Mouse (Mus musculus) ES-Bruce4 (cell line): ENCODE results near the gene Pdgfa.

Experiments
- CTCF ChIP-seq: IDR thresholded peaks from one replicate; pipeline ENCODE4 v1.8.1; 2011; ENCODE audit warnings: low read depth, low read length
- EP300 ChIP-seq: IDR thresholded peaks from 2 replicates; pipeline ENCODE4 v1.6.1; 2011; ENCODE audit warnings: low read depth, low read length; ENCODE audit not compliant: insufficient read depth

DNA sequence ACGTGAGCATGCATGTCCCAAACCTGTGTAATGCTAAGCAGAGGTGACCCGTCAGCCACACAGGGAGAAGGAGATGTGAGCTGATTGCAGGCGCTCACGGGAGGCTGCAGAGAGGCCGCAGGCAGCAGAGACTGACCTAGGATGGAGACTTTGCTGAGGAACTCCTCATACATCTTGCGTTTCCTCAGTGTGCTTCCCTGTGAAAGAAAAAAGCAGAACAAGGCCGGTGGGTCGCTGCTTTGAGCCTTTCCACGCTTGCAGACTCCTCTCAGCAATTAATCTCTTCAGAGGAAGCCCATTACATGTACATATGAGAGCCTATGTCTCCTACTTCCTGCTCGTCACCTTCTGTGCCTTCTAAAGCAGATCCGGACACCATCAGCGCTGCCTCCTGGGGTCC lies 45.1 kb upstream of the Pdgfa start:
- TF ChIP-seq CTCF (no peak), EP300 (no peak)
